Mouse (Mus musculus) heart, postnatal 0 days (tissue): ENCODE results near the gene Bid.

Experiments
- CTCF ChIP-seq: IDR thresholded peaks from 2 replicates; pipeline ENCODE4 v1.5.1; 2016; ENCODE audit warnings: antibody characterized with exemption, control low read depth, low read depth
- EP300 ChIP-seq: IDR thresholded peaks from 2 replicates; pipeline ENCODE4 v1.6.1; 2016; ENCODE audit warnings: antibody characterized with exemption, low read depth

GRCm38 (mm10) chr6:120960338-120961030 lies 43.8 kb upstream of the Bid start:
- no peak for TF ChIP-seq CTCF
- TF ChIP-seq EP300 = no peak
